Mouse (Mus musculus) embryo, embryonic 11 days (tissue): ENCODE measurements around the gene Gm3448.
A peak's percentile ranks its signal among the peaks of the same experiment; 100 is the strongest.
"Not testable (repeated sequence)": the region's sequence is repeated elsewhere in the genome, so short reads cannot be mapped to it uniquely, and the experiment has no call there.

Source experiments
- DNase-seq: peaks from one replicate; pipeline ENCODE4 v3.0.0-alpha.2; 2015

Gene Gm3448

DNA sequence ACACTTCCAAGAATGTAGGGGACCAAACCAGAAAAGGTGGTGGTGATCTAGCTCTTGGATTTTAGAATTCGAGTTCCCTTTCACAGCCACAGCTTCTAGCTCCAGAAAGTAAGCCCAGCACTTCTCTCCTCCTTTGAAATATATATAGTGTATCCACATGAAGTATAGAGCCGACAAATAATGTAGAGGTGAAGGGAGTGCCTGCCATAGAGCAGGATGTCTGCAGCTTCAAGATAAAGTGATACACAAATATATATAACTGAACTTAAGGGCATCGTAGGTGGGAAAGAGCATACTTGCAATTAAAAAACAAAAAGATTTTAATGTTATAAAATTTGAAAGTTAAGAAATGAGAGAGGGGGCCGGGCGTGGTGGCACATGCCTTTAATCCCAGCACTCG, 15.8 kb downstream of the Gm3448 start:
- not testable (repeated sequence) for DNase-seq

DNA sequence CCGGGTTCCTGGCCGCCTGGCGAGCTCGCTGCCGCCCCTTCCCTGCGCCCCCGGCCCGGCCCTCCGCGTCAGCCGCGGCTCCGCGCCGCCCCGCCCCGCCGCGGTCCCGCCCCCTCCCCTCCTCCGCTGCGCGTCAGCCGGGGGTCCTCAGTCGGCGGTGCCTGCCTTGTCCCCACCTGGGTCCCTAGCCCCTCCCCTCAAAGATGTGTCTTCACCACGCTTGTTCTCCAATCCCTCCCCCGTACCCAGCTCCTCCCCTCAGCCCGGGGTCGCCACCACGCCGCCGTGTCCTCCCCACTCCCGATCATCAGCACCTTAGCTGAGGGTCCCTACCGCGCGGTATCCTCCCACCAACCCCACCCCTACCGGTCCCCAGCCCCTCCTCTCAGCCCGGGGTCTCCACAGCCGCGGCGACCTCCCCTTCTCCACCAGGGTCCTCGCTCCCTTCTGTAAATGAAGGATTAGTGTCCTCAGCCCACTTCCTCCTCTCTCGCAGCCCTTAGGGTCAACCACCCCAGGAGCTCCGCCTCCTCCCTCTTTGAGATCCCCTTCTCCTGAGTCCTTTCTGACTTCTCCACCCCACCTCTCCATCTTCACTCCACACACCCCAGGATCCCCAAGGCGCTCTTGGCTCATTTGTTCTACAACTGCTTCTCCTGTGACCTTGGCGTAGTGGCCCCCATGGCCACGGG, 16.7 kb downstream of the Gm3448 start:
- DNase-seq, result not testable (repeated sequence)

DNA sequence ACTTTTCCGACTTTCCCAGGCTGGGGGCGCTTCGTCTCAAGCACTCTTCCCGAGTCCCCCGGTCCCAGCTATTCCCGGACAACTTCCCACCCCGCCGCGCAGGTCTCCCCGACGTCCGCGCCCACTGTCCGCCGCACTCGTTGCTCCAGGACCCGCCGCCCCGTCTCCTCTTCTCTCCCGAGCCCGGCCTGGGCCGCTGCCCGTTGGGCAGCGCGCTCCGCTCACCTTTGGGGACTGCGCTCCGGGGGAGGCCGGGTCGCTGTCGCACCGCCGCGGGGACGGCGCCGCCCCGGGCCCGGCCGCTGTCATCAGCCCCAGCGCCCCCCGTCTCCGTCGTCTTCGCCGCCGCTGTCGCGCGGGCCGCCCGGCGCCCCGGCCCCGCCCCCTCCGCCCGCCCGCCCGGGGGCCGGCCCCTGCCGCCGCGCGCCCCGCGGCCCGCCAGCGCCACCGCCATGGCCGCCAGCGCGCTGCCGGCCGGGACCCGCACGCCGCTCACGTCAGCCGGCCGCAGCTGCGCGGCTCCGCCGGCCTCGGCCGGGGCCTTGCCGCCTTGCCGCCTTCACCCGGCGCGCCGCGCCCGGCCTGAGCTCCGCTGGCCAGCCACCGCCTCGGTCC, 17.4 kb downstream of the Gm3448 start:
- DNase-seq, result not testable (repeated sequence)

DNA sequence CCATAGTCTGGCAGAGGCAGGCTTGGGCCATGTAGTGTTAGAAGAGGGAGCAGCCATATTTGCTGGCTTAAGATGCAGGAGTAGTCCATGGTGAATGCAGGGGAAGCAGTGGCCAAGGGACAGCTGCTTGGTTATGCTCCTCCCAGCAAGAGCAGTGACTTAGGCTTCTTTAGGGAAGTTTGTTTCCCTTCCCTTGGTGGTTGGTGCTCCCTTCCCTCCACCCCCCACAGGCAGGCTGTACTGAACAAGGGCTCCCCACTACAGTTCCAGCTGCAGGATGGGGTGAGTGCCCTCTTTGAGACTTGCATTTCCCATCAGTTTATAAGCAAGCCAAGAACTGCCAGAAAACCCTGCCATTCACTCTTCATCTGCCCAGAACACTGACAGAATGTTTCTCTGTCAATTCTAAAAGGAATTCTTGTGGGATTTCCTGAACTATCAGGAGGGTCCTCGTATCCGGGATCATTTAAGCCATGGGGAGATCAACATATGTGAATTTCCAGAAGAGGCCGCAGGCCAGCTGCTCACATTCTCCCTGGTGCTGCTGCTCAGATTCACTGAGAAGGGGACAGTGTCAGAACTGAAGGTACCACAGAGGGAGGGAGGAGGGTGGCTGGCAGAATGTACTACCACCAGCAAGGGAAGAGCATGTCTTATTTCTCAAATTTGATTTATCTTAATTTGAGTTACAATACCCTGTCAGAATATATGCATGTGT, 19.7 kb downstream of the Gm3448 start:
- not testable (repeated sequence) for DNase-seq

DNA sequence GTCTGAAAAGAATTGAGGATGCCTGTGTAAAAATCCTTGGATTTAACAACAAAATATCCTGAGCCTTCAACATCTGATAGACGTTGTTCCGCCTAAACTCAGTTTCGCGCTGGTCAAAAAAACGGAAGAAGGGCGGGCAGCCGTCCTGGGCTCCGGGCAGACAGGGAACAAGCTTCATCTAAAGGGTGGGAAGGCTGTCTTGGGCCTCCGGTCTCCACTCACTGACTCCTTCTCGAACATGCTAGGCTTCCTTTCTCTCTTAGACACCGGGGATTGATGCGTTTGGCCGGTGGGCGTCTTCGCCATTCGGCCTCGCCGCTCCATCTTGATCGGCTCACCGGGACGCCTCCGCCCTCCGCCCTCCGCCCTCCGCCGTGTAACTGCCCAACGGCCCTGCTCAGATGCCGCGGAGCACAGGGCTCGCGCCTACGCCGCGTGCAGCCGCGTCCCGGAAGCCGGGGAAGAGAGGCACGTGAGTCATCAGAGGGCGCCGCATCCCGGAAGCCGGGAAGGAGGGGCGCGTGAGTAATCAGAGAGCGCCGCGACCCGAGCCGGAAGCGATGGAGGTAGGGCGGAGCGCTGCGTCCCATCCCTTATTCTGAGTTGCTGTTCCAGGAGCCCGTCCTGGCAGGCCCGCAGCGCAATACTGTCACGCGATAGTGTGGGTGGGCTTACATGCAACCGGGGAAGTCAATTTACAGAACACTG, 31.5 kb downstream of the Gm3448 start, which contains the start of gene Gm3435:
Gm3435 (plus strand) TSS at position 471 of the 708 bp plus-strand sequence.
- DNase-seq, result not testable (repeated sequence)

DNA sequence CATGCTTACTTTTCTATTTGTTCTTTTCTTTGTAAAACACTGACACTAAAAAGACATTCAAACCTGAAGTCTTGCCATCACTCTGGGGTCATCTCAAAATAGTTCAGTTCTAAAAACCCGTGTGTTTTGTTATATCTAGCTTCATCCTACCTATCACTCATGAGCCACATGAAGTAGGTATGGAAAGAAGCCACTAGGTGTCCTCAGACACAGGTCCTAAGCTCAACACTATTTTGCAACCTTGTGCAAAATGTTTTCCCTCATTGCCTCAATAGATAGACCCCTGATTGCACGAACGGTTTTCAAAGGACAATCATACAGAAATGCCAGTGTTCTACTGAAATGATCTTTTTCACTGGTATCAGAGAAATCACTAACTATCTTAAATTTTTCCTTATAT, 32.2 kb downstream of the Gm3448 start:
- DNase-seq, result not testable (repeated sequence)

DNA sequence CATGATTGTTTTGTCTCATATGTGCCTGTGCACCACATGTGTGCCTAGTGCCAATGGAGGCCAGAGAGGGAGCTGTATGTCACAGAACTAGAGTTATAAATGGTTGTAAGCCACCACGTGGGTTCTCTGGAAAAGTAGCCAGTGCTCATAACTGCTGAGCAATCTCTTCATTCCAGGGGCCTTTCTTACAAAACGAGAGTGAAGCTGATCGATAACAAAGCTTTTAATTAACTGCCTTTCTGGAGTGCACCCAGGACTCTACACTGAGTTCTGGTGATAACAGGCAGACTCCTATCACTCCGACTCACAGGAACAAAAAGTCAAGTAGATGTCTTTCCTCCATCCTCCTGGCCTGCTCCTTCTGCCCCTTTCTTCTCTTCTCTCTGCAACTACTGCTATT, 41.3 kb downstream of the Gm3448 start:
- not testable (repeated sequence) for DNase-seq

DNA sequence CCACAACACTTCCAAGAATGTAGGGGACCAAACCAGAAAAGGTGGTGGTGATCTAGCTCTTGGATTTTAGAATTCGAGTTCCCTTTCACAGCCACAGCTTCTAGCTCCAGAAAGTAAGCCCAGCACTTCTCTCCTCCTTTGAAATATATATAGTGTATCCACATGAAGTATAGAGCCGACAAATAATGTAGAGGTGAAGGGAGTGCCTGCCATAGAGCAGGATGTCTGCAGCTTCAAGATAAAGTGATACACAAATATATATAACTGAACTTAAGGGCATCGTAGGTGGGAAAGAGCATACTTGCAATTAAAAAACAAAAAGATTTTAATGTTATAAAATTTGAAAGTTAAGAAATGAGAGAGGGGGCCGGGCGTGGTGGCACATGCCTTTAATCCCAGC, 47.2 kb downstream of the Gm3448 start:
- DNase-seq, result not testable (repeated sequence)

DNA sequence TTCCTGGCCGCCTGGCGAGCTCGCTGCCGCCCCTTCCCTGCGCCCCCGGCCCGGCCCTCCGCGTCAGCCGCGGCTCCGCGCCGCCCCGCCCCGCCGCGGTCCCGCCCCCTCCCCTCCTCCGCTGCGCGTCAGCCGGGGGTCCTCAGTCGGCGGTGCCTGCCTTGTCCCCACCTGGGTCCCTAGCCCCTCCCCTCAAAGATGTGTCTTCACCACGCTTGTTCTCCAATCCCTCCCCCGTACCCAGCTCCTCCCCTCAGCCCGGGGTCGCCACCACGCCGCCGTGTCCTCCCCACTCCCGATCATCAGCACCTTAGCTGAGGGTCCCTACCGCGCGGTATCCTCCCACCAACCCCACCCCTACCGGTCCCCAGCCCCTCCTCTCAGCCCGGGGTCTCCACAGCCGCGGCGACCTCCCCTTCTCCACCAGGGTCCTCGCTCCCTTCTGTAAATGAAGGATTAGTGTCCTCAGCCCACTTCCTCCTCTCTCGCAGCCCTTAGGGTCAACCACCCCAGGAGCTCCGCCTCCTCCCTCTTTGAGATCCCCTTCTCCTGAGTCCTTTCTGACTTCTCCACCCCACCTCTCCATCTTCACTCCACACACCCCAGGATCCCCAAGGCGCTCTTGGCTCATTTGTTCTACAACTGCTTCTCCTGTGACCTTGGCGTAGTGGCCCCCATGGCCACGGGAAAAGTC, 48.1 kb downstream of the Gm3448 start:
- DNase-seq, result not testable (repeated sequence)

DNA sequence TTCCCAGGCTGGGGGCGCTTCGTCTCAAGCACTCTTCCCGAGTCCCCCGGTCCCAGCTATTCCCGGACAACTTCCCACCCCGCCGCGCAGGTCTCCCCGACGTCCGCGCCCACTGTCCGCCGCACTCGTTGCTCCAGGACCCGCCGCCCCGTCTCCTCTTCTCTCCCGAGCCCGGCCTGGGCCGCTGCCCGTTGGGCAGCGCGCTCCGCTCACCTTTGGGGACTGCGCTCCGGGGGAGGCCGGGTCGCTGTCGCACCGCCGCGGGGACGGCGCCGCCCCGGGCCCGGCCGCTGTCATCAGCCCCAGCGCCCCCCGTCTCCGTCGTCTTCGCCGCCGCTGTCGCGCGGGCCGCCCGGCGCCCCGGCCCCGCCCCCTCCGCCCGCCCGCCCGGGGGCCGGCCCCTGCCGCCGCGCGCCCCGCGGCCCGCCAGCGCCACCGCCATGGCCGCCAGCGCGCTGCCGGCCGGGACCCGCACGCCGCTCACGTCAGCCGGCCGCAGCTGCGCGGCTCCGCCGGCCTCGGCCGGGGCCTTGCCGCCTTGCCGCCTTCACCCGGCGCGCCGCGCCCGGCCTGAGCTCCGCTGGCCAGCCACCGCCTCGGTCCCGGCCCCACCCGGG, 48.7 kb downstream of the Gm3448 start:
- DNase-seq, result not testable (repeated sequence)

DNA sequence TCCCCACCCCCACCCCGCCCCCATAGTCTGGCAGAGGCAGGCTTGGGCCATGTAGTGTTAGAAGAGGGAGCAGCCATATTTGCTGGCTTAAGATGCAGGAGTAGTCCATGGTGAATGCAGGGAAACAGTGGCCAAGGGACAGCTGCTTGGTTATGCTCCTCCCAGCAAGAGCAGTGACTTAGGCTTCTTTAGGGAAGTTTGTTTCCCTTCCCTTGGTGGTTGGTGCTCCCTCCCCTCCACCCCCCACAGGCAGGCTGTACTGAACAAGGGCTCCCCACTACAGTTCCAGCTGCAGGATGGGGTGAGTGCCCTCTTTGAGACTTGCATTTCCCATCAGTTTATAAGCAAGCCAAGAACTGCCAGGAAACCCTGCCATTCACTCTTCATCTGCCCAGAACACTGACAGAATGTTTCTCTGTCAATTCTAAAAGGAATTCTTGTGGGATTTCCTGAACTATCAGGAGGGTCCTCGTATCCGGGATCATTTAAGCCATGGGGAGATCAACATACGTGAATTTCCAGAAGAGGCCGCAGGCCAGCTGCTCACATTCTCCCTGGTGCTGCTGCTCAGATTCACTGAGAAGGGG, 51.1 kb downstream of the Gm3448 start:
- DNase-seq, result not testable (repeated sequence)

DNA sequence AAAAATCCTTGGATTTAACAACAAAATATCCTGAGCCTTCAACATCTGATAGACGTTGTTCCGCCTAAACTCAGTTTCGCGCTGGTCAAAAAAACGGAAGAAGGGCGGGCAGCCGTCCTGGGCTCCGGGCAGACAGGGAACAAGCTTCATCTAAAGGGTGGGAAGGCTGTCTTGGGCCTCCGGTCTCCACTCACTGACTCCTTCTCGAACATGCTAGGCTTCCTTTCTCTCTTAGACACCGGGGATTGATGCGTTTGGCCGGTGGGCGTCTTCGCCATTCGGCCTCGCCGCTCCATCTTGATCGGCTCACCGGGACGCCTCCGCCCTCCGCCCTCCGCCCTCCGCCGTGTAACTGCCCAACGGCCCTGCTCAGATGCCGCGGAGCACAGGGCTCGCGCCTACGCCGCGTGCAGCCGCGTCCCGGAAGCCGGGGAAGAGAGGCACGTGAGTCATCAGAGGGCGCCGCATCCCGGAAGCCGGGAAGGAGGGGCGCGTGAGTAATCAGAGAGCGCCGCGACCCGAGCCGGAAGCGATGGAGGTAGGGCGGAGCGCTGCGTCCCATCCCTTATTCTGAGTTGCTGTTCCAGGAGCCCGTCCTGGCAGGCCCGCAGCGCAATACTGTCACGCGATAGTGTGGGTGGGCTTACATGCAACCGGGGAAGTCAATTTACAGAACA, 62.8 kb downstream of the Gm3448 start, which contains the start of the genes 9030025P20Rik and Gm3417:
9030025P20Rik (plus strand) TSS at position 107 of the 677 bp plus-strand sequence.
Gm3417 (minus strand) TSS at position 429 of the 677 bp plus-strand sequence.
- not testable (repeated sequence) for DNase-seq

DNA sequence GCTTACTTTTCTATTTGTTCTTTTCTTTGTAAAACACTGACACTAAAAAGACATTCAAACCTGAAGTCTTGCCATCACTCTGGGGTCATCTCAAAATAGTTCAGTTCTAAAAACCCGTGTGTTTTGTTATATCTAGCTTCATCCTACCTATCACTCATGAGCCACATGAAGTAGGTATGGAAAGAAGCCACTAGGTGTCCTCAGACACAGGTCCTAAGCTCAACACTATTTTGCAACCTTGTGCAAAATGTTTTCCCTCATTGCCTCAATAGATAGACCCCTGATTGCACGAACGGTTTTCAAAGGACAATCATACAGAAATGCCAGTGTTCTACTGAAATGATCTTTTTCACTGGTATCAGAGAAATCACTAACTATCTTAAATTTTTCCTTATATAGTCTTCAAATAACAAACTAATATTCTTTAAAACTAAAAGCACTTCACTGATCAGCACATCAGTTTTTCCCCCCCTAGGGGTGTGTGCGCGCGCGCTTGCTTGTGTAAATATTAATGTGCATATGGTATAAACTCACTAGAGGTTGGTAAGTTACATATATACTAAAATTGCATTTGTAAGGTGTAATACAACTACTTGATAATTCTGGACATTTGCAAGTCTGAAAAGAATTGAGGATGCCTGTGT, 63.5 kb downstream of the Gm3448 start:
- DNase-seq, result not testable (repeated sequence)

DNA sequence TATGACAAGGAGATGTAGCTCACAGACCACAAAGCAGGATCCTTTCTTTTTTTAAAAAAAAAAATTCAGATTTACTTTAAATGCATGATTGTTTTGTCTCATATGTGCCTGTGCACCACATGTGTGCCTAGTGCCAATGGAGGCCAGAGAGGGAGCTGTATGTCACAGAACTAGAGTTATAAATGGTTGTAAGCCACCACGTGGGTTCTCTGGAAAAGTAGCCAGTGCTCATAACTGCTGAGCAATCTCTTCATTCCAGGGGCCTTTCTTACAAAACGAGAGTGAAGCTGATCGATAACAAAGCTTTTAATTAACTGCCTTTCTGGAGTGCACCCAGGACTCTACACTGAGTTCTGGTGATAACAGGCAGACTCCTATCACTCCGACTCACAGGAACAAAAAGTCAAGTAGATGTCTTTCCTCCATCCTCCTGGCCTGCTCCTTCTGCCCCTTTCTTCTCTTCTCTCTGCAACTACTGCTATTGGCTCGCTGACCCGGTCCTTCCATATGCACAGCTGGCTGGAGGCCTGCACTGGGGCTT, 72.9 kb downstream of the Gm3448 start:
- DNase-seq, result not testable (repeated sequence)

DNA sequence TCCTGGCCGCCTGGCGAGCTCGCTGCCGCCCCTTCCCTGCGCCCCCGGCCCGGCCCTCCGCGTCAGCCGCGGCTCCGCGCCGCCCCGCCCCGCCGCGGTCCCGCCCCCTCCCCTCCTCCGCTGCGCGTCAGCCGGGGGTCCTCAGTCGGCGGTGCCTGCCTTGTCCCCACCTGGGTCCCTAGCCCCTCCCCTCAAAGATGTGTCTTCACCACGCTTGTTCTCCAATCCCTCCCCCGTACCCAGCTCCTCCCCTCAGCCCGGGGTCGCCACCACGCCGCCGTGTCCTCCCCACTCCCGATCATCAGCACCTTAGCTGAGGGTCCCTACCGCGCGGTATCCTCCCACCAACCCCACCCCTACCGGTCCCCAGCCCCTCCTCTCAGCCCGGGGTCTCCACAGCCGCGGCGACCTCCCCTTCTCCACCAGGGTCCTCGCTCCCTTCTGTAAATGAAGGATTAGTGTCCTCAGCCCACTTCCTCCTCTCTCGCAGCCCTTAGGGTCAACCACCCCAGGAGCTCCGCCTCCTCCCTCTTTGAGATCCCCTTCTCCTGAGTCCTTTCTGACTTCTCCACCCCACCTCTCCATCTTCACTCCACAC, 79.7 kb downstream of the Gm3448 start:
- not testable (repeated sequence) for DNase-seq

DNA sequence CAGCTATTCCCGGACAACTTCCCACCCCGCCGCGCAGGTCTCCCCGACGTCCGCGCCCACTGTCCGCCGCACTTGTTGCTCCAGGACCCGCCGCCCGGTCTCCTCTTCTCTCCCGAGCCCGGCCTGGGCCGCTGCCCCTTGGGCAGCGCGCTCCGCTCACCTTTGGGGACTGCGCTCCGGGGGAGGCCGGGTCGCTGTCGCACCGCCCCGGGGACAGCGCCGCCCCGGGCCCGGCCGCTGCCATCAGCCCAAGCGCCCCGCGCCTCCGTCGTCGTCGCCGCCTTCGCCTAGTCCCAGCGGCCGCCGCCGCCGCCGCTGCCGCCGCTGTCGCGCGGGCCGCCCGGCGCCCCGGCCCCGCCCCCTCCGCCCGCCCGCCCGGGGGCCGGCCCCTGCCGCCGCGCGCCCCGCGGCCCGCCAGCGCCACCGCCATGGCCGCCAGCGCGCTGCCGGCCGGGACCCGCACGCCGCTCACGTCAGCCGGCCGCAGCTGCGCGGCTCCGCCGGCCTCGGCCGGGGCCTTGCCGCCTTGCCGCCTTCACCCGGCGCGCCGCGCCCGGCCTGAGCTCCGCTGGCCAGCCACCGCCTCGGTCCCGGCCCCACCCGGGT, 80.3 kb downstream of the Gm3448 start, which contains the start of gene Phf10:
Phf10 (minus strand) TSS at position 323 of the 606 bp plus-strand sequence.
- peak; percentile 53 for DNase-seq

DNA sequence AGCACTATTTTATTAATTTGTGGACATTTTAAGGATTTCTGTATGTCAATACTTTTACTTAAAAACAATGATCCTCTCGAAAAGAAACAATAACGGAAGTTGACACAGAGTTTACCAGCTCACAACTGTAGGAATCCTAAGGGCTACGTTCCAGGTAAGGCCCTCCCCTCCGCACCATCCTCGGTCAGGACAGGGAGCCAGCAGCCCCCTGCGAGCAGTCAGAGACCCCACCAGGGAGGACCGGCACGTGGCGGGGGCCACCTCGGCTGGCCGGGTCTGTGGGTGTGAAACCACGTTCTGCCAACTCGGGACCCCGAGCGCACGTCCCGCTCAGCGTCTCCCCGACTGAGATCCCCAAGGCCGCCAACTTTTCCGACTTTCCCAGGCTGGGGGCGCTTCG, 80.8 kb downstream of the Gm3448 start:
- DNase-seq, result peak; percentile 34

DNA sequence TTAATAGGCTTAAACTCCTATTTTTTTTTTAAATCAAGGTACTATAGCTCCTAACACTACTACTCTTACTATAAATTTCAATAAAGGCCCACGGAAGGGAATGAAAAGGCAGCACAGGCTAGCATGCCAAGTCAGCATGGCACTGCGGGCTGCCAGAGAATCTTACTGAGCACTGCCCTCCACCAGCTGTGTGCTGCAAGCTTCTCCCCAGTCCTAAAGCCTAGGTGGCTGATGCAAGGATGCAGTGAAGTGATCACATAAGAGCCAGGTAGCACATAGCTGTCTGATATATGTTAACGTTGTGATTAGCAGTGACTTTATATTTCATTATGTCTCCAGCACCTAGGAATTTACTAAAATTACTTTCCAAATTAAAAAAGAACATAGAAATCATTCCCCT, 81.4 kb downstream of the Gm3448 start:
- DNase-seq, result peak; percentile 4
